Mouse (Mus musculus) limb, embryonic 12.5 days (tissue): ENCODE measurements around the gene B230118H07Rik. TPM values are rescaled to one million over a fixed set of nuclear protein-coding genes. Genes with fewer than 3 reads are reported as not detected.

Experiments used
- ATAC-seq: fragments of 200-750 bp; cut with Nextera tagmentation; 2 replicates; pipeline ENCODE4 v1.8.0; 2017; ENCODE audit warnings: low read depth, moderate TSS enrichment; ENCODE audit not compliant: insufficient number of reproducible peaks, insufficient read depth, low FRiP score, low TSS enrichment
- H3K27ac ChIP-seq: fragments of 300-500 bp; sonication (generic); 2 replicates; pipeline ENCODE4 v1.5.1; 2016; ENCODE audit warnings: mild to moderate bottlenecking, moderate library complexity
- H3K27me3 ChIP-seq: fragments of 300-500 bp; sonication (generic); 2 replicates; pipeline ENCODE4 v1.6.1; 2016; ENCODE audit warnings: mild to moderate bottlenecking, moderate library complexity
- H3K36me3 ChIP-seq: fragments of 300-500 bp; sonication (generic); 2 replicates; pipeline ENCODE4 v1.6.1; 2016; ENCODE audit warnings: mild to moderate bottlenecking, moderate library complexity
- H3K4me1 ChIP-seq: fragments of 300-500 bp; sonication (generic); replicated peaks from 2 replicates; pipeline ENCODE4 v1.6.1; 2016
- H3K4me2 ChIP-seq: fragments of 300-500 bp; sonication (generic); 2 replicates; pipeline ENCODE4 v1.6.1; 2016; ENCODE audit warnings: mild to moderate bottlenecking, moderate library complexity
- H3K4me3 ChIP-seq: fragments of 300-500 bp; sonication (generic); replicated peaks from 2 replicates; pipeline ENCODE4 v1.5.1; 2016; ENCODE audit warnings: mild to moderate bottlenecking
- H3K9ac ChIP-seq: fragments of 300-500 bp; sonication (generic); replicated peaks from 2 replicates; pipeline ENCODE4 v1.6.1; 2016; ENCODE audit warnings: mild to moderate bottlenecking, moderate library complexity
- H3K9me3 ChIP-seq: fragments of 300-500 bp; sonication (generic); 2 replicates; pipeline ENCODE4 v1.6.1; 2016; ENCODE audit warnings: mild to moderate bottlenecking, moderate library complexity
- WGBS: fragments of 180-500 bp; shearing (Covaris S2); methylation state at CpG from one replicate; pipeline ENCODE4 v1.1.7; 2016; 5-methylcytosine and 5-hydroxymethylcytosine counted together
- polyA plus RNA-seq: library from polyadenylated mRNA; unstranded; fragments of >200 nt; fragmentation: Nextera tagmentation; extraction: Ambion mirVana; gene quantifications from 2 replicates; pipeline ENCODE4 v1.2.1, GENCODE M21; 2016

B230118H07Rik gene
- polyA plus RNA-seq, 1 experiment from 2014 or later, result 57.7 TPM

GRCm38 (mm10) chr2:101519928-101520327 is 129.4 kb downstream of the B230118H07Rik start:
- Histone ChIP-seq H3K36me3 (no peaks in the 10 kb centered on the region), H3K4me3 (no peak overlapping the region), H3K9me3 (no peaks in the 10 kb centered on the region), H3K4me2 (no peak overlapping the region), H3K9ac (no peak overlapping the region), H3K4me1 (no peaks in the 10 kb centered on the region), H3K27me3 (no peaks in the 10 kb centered on the region), H3K27ac (no peak overlapping the region)
- 79% methylated on average over 1 of the region's 1 CpGs for WGBS
- ATAC-seq, result no peak

Other genes with a start within 250 kb of the B230118H07Rik start
- gene Rag2, start 24.8 kb downstream of the B230118H07Rik start, polyA plus RNA-seq, result not detected in 2 replicates
- 0.34 and 0.51 TPM in 2 replicates for gene Rag1, start within 50 bp of the B230118H07Rik start, polyA plus RNA-seq
- 11.3 and 12.6 TPM in 2 replicates for gene Traf6, start 28.9 kb upstream of the B230118H07Rik start, polyA plus RNA-seq
- 47.2 and 50.6 TPM in 2 replicates for gene Prr5l, start 233.5 kb upstream of the B230118H07Rik start, polyA plus RNA-seq
- gene Commd9, start 236.7 kb upstream of the B230118H07Rik start, polyA plus RNA-seq, result 55.4 and 60.0 TPM in 2 replicates